Mouse (Mus musculus) lung, embryonic 14.5 days (tissue): ENCODE results near the gene Mmrn1. TPM values are rescaled to one million over a fixed set of nuclear protein-coding genes. Genes with fewer than 3 reads are reported as not detected.

ENCODE experiments used
- ATAC-seq: fragments of 200-750 bp; cut with Nextera tagmentation; 2 replicates; pipeline ENCODE4 v1.8.0; 2017; ENCODE audit warnings: mild to moderate bottlenecking, moderate TSS enrichment, moderate library complexity; ENCODE audit not compliant: insufficient read depth
- DNase-seq: peaks from one replicate; pipeline ENCODE4 v3.0.0-alpha.2; 2015
- H3K27ac ChIP-seq: fragments of 300-500 bp; sonication (generic); 2 replicates; pipeline ENCODE4 v1.5.1; 2014; ENCODE audit warnings: low read depth, mild to moderate bottlenecking, moderate library complexity
- H3K27me3 ChIP-seq: fragments of 300-500 bp; sonication (generic); 2 replicates; pipeline ENCODE4 v1.6.1; 2014; ENCODE audit warnings: low read length, control low read depth; ENCODE audit not compliant: insufficient read depth
- H3K36me3 ChIP-seq: fragments of 300-500 bp; sonication (generic); 2 replicates; pipeline ENCODE4 v1.6.1; 2014; ENCODE audit warnings: control low read depth; ENCODE audit not compliant: insufficient read depth
- H3K4me1 ChIP-seq: fragments of 300-500 bp; sonication (generic); 2 replicates; pipeline ENCODE4 v1.6.1; 2014; ENCODE audit warnings: antibody characterized with exemption, control low read depth; ENCODE audit not compliant: insufficient read depth
- H3K4me2 ChIP-seq: fragments of 300-500 bp; sonication (generic); 2 replicates; pipeline ENCODE4 v1.6.1; 2014; ENCODE audit warnings: mild to moderate bottlenecking
- H3K4me3 ChIP-seq: fragments of 300-500 bp; sonication (generic); 2 replicates; pipeline ENCODE4 v1.5.1; 2014; ENCODE audit warnings: low read depth, low read length
- H3K9ac ChIP-seq: fragments of 300-500 bp; sonication (generic); 2 replicates; pipeline ENCODE4 v1.6.1; 2014
- H3K9me3 ChIP-seq: fragments of 300-500 bp; sonication (generic); 2 replicates; pipeline ENCODE4 v1.6.1; 2016; ENCODE audit warnings: low read depth, low read length, control low read depth
- CTCF ChIP-seq: IDR thresholded peaks from 2 replicates; pipeline ENCODE4 v1.5.1; 2016; ENCODE audit warnings: antibody characterized with exemption, low read depth
- WGBS: fragments of 180-500 bp; shearing (Covaris S2); extraction: QIAGEN DNeasy Blood & Tissue Kit; methylation state at CpG from one replicate; pipeline ENCODE4 v1.1.7; 2014; 5-methylcytosine and 5-hydroxymethylcytosine counted together
- polyA plus RNA-seq: library from polyadenylated mRNA; unstranded; fragments of >200 nt; fragmentation: Nextera tagmentation; extraction: Ambion mirVana; gene quantifications from 2 replicates; pipeline ENCODE4 v1.2.1, GENCODE M21; 2014

Mmrn1 gene
- polyA plus RNA-seq, 1 experiment from 2014 or later = 46.0 TPM

- 68% methylated on average over 7 of the region's 7 CpGs for WGBS
- Histone ChIP-seq H3K9me3 (no peaks in the 10 kb centered on the region), H3K4me2 (peak overlapping the region; percentile 15; the same call in 1 of the 2 replicates), H3K9ac (no peak overlapping the region), H3K4me1 (no peaks in the 10 kb centered on the region), H3K4me3 (peak overlapping the region; percentile 23), H3K36me3 (no peaks in the 10 kb centered on the region), H3K27me3 (no peaks in the 10 kb centered on the region), H3K27ac (peak overlapping the region; percentile 46; the same call in 1 of the 2 replicates)
- TF ChIP-seq CTCF = no peak
- peak; percentile 22 for DNase-seq
- ATAC-seq = no peak
Measured at GRCm38 (mm10) chr6:60944178-60944577, 19.4 kb downstream of the Mmrn1 start.

- TF ChIP-seq CTCF = no peak
- ATAC-seq = no peak
- no peaks in the 10 kb centered on the region for H3K9me3 ChIP-seq
- H3K9ac ChIP-seq = peak overlapping the region; percentile 20
- no peak for DNase-seq
- peak overlapping the region; percentile 46 for H3K27ac ChIP-seq
- WGBS = 68% methylated on average over 9 of the region's 9 CpGs
- no peaks in the 10 kb centered on the region for H3K4me1 ChIP-seq
- H3K4me2 ChIP-seq = peak overlapping the region; percentile 15; the same call in 1 of the 2 replicates
- H3K4me3 ChIP-seq = peak overlapping the region; percentile 23
- no peaks in the 10 kb centered on the region for H3K27me3 ChIP-seq
- no peaks in the 10 kb centered on the region for H3K36me3 ChIP-seq
Measured at GRCm38 (mm10) chr6:60944621-60945020, 19.8 kb downstream of the Mmrn1 start.

GRCm38 (mm10) chr6:60950415-60950814 lies 25.6 kb downstream of the Mmrn1 start:
- Histone ChIP-seq H3K27me3 (no peaks in the 10 kb centered on the region), H3K27ac (no peak overlapping the region), H3K4me2 (no peak overlapping the region), H3K36me3 (no peaks in the 10 kb centered on the region), H3K9me3 (no peaks in the 10 kb centered on the region), H3K4me1 (no peaks in the 10 kb centered on the region), H3K9ac (no peak overlapping the region), H3K4me3 (no peak overlapping the region)
- TF ChIP-seq CTCF = peak; percentile 68
- DNase-seq (peak; percentile 55), ATAC-seq (no peak)
- 52% methylated on average over 3 of the region's 3 CpGs for WGBS

GRCm38 (mm10) chr6:60961285-60961684 lies 36.5 kb downstream of the Mmrn1 start:
- no peaks in the 10 kb centered on the region for H3K36me3 ChIP-seq
- H3K9ac ChIP-seq = no peak overlapping the region
- no peak overlapping the region for H3K27ac ChIP-seq
- H3K4me3 ChIP-seq = no peak overlapping the region
- 71% methylated on average over 2 of the region's 2 CpGs for WGBS
- no peaks in the 10 kb centered on the region for H3K9me3 ChIP-seq
- no peak overlapping the region for H3K4me2 ChIP-seq
- TF ChIP-seq CTCF = no peak
- no peaks in the 10 kb centered on the region for H3K4me1 ChIP-seq
- no peaks in the 10 kb centered on the region for H3K27me3 ChIP-seq
- DNase-seq (no peak), ATAC-seq (no peak)

- TF ChIP-seq CTCF = no peak
- no peak overlapping the region for H3K4me3 ChIP-seq
- ATAC-seq = no peak
- H3K9ac ChIP-seq = no peak overlapping the region
- no peak overlapping the region for H3K4me2 ChIP-seq
- no peaks in the 10 kb centered on the region for H3K36me3 ChIP-seq
- H3K27me3 ChIP-seq = no peaks in the 10 kb centered on the region
- 37% methylated on average over 2 of the region's 2 CpGs for WGBS
- H3K27ac ChIP-seq = no peak overlapping the region
- H3K4me1 ChIP-seq = no peaks in the 10 kb centered on the region
- H3K9me3 ChIP-seq = no peaks in the 10 kb centered on the region
- DNase-seq = no peak
Measured at GRCm38 (mm10) chr6:60961838-60962237, 37.1 kb downstream of the Mmrn1 start.

- TF ChIP-seq CTCF = no peak
Measured at GRCm38 (mm10) chr6:60962668-60963067, 37.9 kb downstream of the Mmrn1 start.

GRCm38 (mm10) chr6:60963726-60964125 lies 39.0 kb downstream of the Mmrn1 start:
- H3K4me3 ChIP-seq = no peak overlapping the region
- no peaks in the 10 kb centered on the region for H3K36me3 ChIP-seq
- no peaks in the 10 kb centered on the region for H3K4me1 ChIP-seq
- ATAC-seq (no peak), DNase-seq (peak; percentile 62)
- H3K9me3 ChIP-seq = no peaks in the 10 kb centered on the region
- H3K27me3 ChIP-seq = no peaks in the 10 kb centered on the region
- H3K4me2 ChIP-seq = no peak overlapping the region
- no peak overlapping the region for H3K27ac ChIP-seq
- 0 out of 2 replicates have a peak, but pooled peaks have one; percentile 12 for TF ChIP-seq CTCF
- no peak overlapping the region for H3K9ac ChIP-seq
- 38% methylated on average over 1 of the region's 1 CpGs for WGBS

More at GRCm38 (mm10) chr6:60962668-60963067, 37.9 kb downstream of the Mmrn1 start:
- Histone ChIP-seq H3K36me3 (no peaks in the 10 kb centered on the region), H3K4me2 (no peak overlapping the region), H3K9ac (no peak overlapping the region), H3K9me3 (no peaks in the 10 kb centered on the region), H3K27me3 (no peaks in the 10 kb centered on the region), H3K27ac (no peak overlapping the region), H3K4me1 (no peaks in the 10 kb centered on the region), H3K4me3 (no peak overlapping the region)
- no peak for DNase-seq
- ATAC-seq = no peak
- WGBS = 38% methylated on average over 2 of the region's 2 CpGs

GRCm38 (mm10) chr6:60966931-60967330 lies 42.2 kb downstream of the Mmrn1 start:
- ATAC-seq (no peak), DNase-seq (no peak)
- no peaks in the 10 kb centered on the region for H3K27me3 ChIP-seq
- TF ChIP-seq CTCF = no peak
- no peak overlapping the region for H3K9ac ChIP-seq
- no peaks in the 10 kb centered on the region for H3K36me3 ChIP-seq
- H3K27ac ChIP-seq = no peak overlapping the region
- no peaks in the 10 kb centered on the region for H3K9me3 ChIP-seq
- no peak overlapping the region for H3K4me3 ChIP-seq
- no peak overlapping the region for H3K4me2 ChIP-seq
- H3K4me1 ChIP-seq = no peaks in the 10 kb centered on the region
- 65% methylated on average over 4 of the region's 4 CpGs for WGBS
